Mouse (Mus musculus) C2C12 (cell line): ENCODE measurements around the gene Ccdc40. TPM values are rescaled to one million over a fixed set of nuclear protein-coding genes. Genes with fewer than 3 reads are reported as not detected.
"Not testable (repeated sequence)": the region's sequence is repeated elsewhere in the genome, so short reads cannot be mapped to it uniquely, and the experiment has no call there.

ENCODE experiments used
- H3K27me3 ChIP-seq: one replicate; pipeline ENCODE4 v1.6.1; 2011; ENCODE audit not compliant: control insufficient read depth, insufficient read depth, insufficient read length
- H3K36me3 ChIP-seq: one replicate; pipeline ENCODE4 v1.6.1; 2011; ENCODE audit not compliant: control insufficient read depth, insufficient read depth
- H3K4me3 ChIP-seq: one replicate; pipeline ENCODE4 v1.5.1; 2011; ENCODE audit warnings: mild to moderate bottlenecking, control low read depth; ENCODE audit not compliant: poor library complexity, insufficient read depth, severe bottlenecking
- H3K79me2 ChIP-seq: one replicate; pipeline ENCODE4 v1.6.1; 2011; ENCODE audit not compliant: control insufficient read depth, insufficient read depth
- H3K79me3 ChIP-seq: one replicate; pipeline ENCODE4 v1.6.1; 2011; ENCODE audit warnings: low read depth, control low read depth
- H3ac ChIP-seq: one replicate; pipeline ENCODE3; 2011; ENCODE audit warnings: low read depth; ENCODE audit not compliant: control insufficient read depth, insufficient read length
- CEBPB ChIP-seq: IDR thresholded peaks from one replicate; pipeline ENCODE4 v1.6.1; 2011; ENCODE audit warnings: low read depth, mild to moderate bottlenecking, control low read depth, moderate library complexity
- CTCF ChIP-seq: IDR thresholded peaks from one replicate; pipeline ENCODE4 v1.5.1; 2011; ENCODE audit not compliant: control insufficient read depth, insufficient read depth, insufficient read length
- FOSL1 ChIP-seq: IDR thresholded peaks from one replicate; pipeline ENCODE4 v1.8.0; 2011; ENCODE audit warnings: mild to moderate bottlenecking, low read length; ENCODE audit not compliant: poor library complexity, insufficient read depth, severe bottlenecking
- MAX ChIP-seq: IDR thresholded peaks from one replicate; pipeline ENCODE4 v1.6.1; 2011; ENCODE audit warnings: mild to moderate bottlenecking, control low read depth
- MYOD1 ChIP-seq: IDR thresholded peaks from one replicate; pipeline ENCODE4 v1.6.1; 2011; ENCODE audit warnings: low read depth; ENCODE audit not compliant: control insufficient read depth, insufficient read length
- MYOG ChIP-seq: IDR thresholded peaks from one replicate; pipeline ENCODE4 v1.6.1; 2011; ENCODE audit not compliant: control insufficient read depth, insufficient read length; ENCODE audit errors: extremely low read depth
- USF1 ChIP-seq: IDR thresholded peaks from one replicate; pipeline ENCODE4 v1.6.1; 2011; ENCODE audit warnings: low read depth, mild to moderate bottlenecking, control low read depth, moderate library complexity
- polyA plus RNA-seq: library from polyadenylated mRNA; unstranded; fragments of >200 nt; fragmentation: generic; extraction: Trizol; gene quantifications from one replicate; pipeline ENCODE4 v1.2.1, GENCODE M21; 2012; ENCODE audit warnings: missing spikeins

Gene Ccdc40
- polyA plus RNA-seq, 1 experiment = 0.12 TPM

GRCm38 (mm10) chr11:119273186-119273930 lies 45.0 kb downstream of the Ccdc40 start:
- H3ac ChIP-seq = no peak overlapping the region
- TF ChIP-seq FOSL1 (no peak), CTCF (peak; percentile 2), USF1 (no peak), MYOD1 (no peak)
- no peaks in the 10 kb centered on the region for H3K27me3 ChIP-seq
- no peaks in the 10 kb centered on the region for H3K79me3 ChIP-seq
- no peaks in the 10 kb centered on the region for H3K36me3 ChIP-seq
- H3K79me2 ChIP-seq = no peaks in the 10 kb centered on the region
- no peak overlapping the region for H3K4me3 ChIP-seq

- no peaks in the 10 kb centered on the region for H3K27me3 ChIP-seq
- no peak overlapping the region for H3ac ChIP-seq
- no peaks in the 10 kb centered on the region for H3K36me3 ChIP-seq
- no peaks in the 10 kb centered on the region for H3K79me2 ChIP-seq
- TF ChIP-seq USF1 = no peak
- TF ChIP-seq MAX = no peak
- no peak for TF ChIP-seq MYOG
- TF ChIP-seq MYOD1 = no peak
- no peak for TF ChIP-seq CTCF
- TF ChIP-seq CEBPB = no peak
- no peak for TF ChIP-seq FOSL1
- no peaks in the 10 kb centered on the region for H3K79me3 ChIP-seq
- H3K4me3 ChIP-seq = no peak overlapping the region
These were observed 52.7 kb downstream of the Ccdc40 start for GRCm38 (mm10) chr11:119281030-119281429.

GRCm38 (mm10) chr11:119285791-119286527 lies 57.6 kb downstream of the Ccdc40 start:
- peaks cover 39% of the 10 kb centered on the region for H3K36me3 ChIP-seq
- no peak for TF ChIP-seq MYOD1
- no peak for TF ChIP-seq CEBPB
- no peaks in the 10 kb centered on the region for H3K79me3 ChIP-seq
- H3K27me3 ChIP-seq = no peaks in the 10 kb centered on the region
- no peak overlapping the region for H3K4me3 ChIP-seq
- no peak overlapping the region for H3ac ChIP-seq
- H3K79me2 ChIP-seq = no peaks in the 10 kb centered on the region

GRCm38 (mm10) chr11:119287207-119287992 lies 59.0 kb downstream of the Ccdc40 start:
- no peak for TF ChIP-seq CEBPB
- TF ChIP-seq FOSL1 = no peak
- TF ChIP-seq USF1 = no peak
- no peak for TF ChIP-seq MYOD1
- no peak for TF ChIP-seq MAX
- Histone ChIP-seq H3K79me2 (peaks cover 4% of the 10 kb centered on the region), H3K27me3 (no peaks in the 10 kb centered on the region), H3K36me3 (peaks cover 52% of the 10 kb centered on the region), H3ac (no peak overlapping the region), H3K4me3 (no peak overlapping the region), H3K79me3 (no peaks in the 10 kb centered on the region)

- Histone ChIP-seq H3K36me3 (peaks cover 95% of the 10 kb centered on the region), H3K79me3 (peaks cover 24% of the 10 kb centered on the region), H3K79me2 (peaks cover 58% of the 10 kb centered on the region)
- H3K27me3 ChIP-seq, H3ac ChIP-seq, H3K4me3 ChIP-seq: not testable (repeated sequence)
These were observed 64.5 kb downstream of the Ccdc40 start for GRCm38 (mm10) chr11:119292861-119293260.

GRCm38 (mm10) chr11:119297996-119298395 lies 69.6 kb downstream of the Ccdc40 start:
- Histone ChIP-seq H3K27me3 (peaks cover 5% of the 10 kb centered on the region), H3K36me3 (peaks cover 53% of the 10 kb centered on the region), H3K79me2 (peaks cover 70% of the 10 kb centered on the region), H3K4me3 (no peak overlapping the region), H3K79me3 (peaks cover 42% of the 10 kb centered on the region), H3ac (peak overlapping the region; percentile 43)
- TF ChIP-seq CEBPB = no peak
- no peak for TF ChIP-seq MYOG
- no peak for TF ChIP-seq CTCF
- TF ChIP-seq USF1 = no peak
- TF ChIP-seq MAX = no peak
- no peak for TF ChIP-seq MYOD1
- no peak for TF ChIP-seq FOSL1
